Comparison of ENCODE assay signal across 13 mouse cellular contexts in the genomic region with DNA sequence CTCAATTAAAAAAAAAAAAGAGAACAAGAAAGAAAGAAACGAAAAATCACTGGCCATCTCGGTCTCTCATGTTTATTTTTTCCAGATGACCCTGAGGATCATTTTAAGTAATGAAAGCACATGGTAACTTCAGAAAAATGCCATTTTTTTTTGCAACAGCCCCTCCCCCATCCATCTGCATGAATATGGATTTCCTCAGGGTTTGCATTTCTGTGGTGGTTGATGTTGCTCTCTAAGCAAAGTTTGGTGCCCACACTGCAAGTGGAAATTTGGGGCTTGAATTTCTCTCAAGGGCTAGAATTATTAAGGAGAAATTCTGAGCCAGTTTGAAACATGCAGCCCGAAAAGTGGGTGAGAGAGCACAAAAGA.
"Had no signal": no experiment of that assay in that cellular context is flagged by ENCODE, and none has a peak within 500 bp of the region (broad histone marks: within the 10 kb centered on the region; RNA-seq: fewer than 3 reads in every experiment).

No protein-coding gene starts in this region.

- DNase-seq: kidney, adult 9 months; kidney, postnatal 36 days; liver; liver, embryonic 13.5 days; lung, adult 18-20 months; lung, postnatal 4 days; midbrain, embryonic 14.5 days had no signal

- H3K36me3 ChIP-seq: limb, embryonic 12.5 days; liver, embryonic 13.5 days; midbrain, embryonic 10.5 days; neural tube, embryonic 15.5 days had no signal

- H3K27me3 ChIP-seq: limb, embryonic 12.5 days; liver, embryonic 13.5 days; neural tube, embryonic 15.5 days had no signal

- H3K9me3 ChIP-seq: limb, embryonic 12.5 days; liver, embryonic 13.5 days; midbrain, embryonic 10.5 days; neural tube, embryonic 15.5 days had no signal

- H3K4me2 ChIP-seq: limb, embryonic 12.5 days; liver, embryonic 13.5 days; neural tube, embryonic 15.5 days had no signal

- H3K9ac ChIP-seq: limb, embryonic 12.5 days; liver, embryonic 13.5 days; neural tube, embryonic 15.5 days had no signal

- H3K4me3 ChIP-seq: limb, embryonic 12.5 days; liver, embryonic 13.5 days; midbrain, embryonic 10.5 days; myocyte; neural tube, embryonic 15.5 days had no signal

- H3K4me1 ChIP-seq: liver, embryonic 13.5 days; midbrain, embryonic 10.5 days; neural tube, embryonic 15.5 days had no signal

- H3K27ac ChIP-seq: kidney, postnatal 0 days; limb, embryonic 12.5 days; liver, embryonic 13.5 days; midbrain, embryonic 10.5 days; neural tube, embryonic 15.5 days; stomach, postnatal 0 days had no signal
